24 mouse cellular contexts compared by ENCODE assay signal in genomic region chr5:137569031-137569430, GRCm38 (mm10). TPM values are rescaled to one million over a fixed set of nuclear protein-coding genes. Genes with fewer than 3 reads are reported as not detected.
DNase-seq lines count a peak whose midpoint lies in the region; ATAC-seq lines count a peak whose summit lies in the region.
"Had no signal": no experiment of that assay in that cellular context is flagged by ENCODE, and none has a peak within 500 bp of the region (broad histone marks: within the 10 kb centered on the region; RNA-seq: fewer than 3 reads in every experiment).

No protein-coding gene starts in this region.

- peak overlapping the region; percentile 91 for H3K4me3 ChIP-seq in erythroblast, embryonic 14.5 days (replicated peaks)
- H3K4me3 ChIP-seq in lung, embryonic 15.5 days: no peak overlapping the region
- peak overlapping the region; percentile 58 for H3K4me3 ChIP-seq in liver, embryonic 11.5 days (ENCODE audit: low read depth, low read length)
- no peak overlapping the region for H3K4me3 ChIP-seq in forebrain, embryonic 11.5 days (ENCODE audit: low read depth, low read length)
- H3K4me3 ChIP-seq: embryonic facial prominence, embryonic 13.5 days; forebrain, embryonic 12.5 days; hindbrain, embryonic 12.5 days; limb, embryonic 13.5 days; midbrain, embryonic 13.5 days had no signal

- H3K9ac ChIP-seq in lung, embryonic 15.5 days: no peak overlapping the region
- H3K9ac ChIP-seq in liver, embryonic 11.5 days (ENCODE audit: low read depth, low read length): 0 out of 2 replicates have a peak overlapping the region, but pooled peaks have one; percentile 67
- no peak overlapping the region for H3K9ac ChIP-seq in forebrain, embryonic 11.5 days (ENCODE audit: low read length)
- H3K9ac ChIP-seq: embryonic facial prominence, embryonic 13.5 days; forebrain, embryonic 12.5 days; hindbrain, embryonic 12.5 days; limb, embryonic 13.5 days; midbrain, embryonic 13.5 days had no signal

- 0 out of 2 replicates have a peak overlapping the region, but pooled peaks have one; percentile 4 for H3K4me2 ChIP-seq in lung, embryonic 15.5 days
- H3K4me2 ChIP-seq in liver, embryonic 11.5 days: peak overlapping the region; percentile 95
- H3K4me2 ChIP-seq in forebrain, embryonic 11.5 days (ENCODE audit: low read depth, low read length, severe bottlenecking): no peak overlapping the region
- H3K4me2 ChIP-seq: forebrain, embryonic 12.5 days; hindbrain, embryonic 12.5 days; midbrain, embryonic 13.5 days had no signal

- H3K27me3 ChIP-seq in erythroblast, embryonic 14.5 days (ENCODE audit: control insufficient read depth): no peaks in the 10 kb centered on the region
- peaks cover 3% of the 10 kb centered on the region for H3K27me3 ChIP-seq in lung, embryonic 15.5 days
- H3K27me3 ChIP-seq in liver, embryonic 11.5 days (replicated peaks; ENCODE audit: control insufficient read depth, insufficient read depth, low read length): no peaks in the 10 kb centered on the region
- H3K27me3 ChIP-seq in splenic B cell, adult 2 months (ENCODE audit: control insufficient read depth, insufficient read depth, low read length, poor library complexity, severe bottlenecking): no peaks in the 10 kb centered on the region
- H3K27me3 ChIP-seq in forebrain, embryonic 11.5 days (ENCODE audit: control insufficient read depth, insufficient read depth, low read length): no peaks in the 10 kb centered on the region

- DNase-seq in lung, postnatal 10 days: no peak
- no peak for DNase-seq in liver, embryonic 11.5 days (ENCODE audit: low spot score)
- DNase-seq in splenic B cell, adult 2 months (ENCODE audit: low read depth, low spot score): peak; percentile 50
- DNase-seq in forebrain, embryonic 11.5 days (ENCODE audit: low spot score): no peak
- no peak for DNase-seq in thymus, postnatal 14 days
- DNase-seq: cerebellum, adult 9-11 months had no signal

- 54% methylated on average over 12 of the region's 12 CpGs for WGBS in lung, embryonic 15.5 days
- 60% methylated on average over 12 of the region's 12 CpGs for WGBS in liver, embryonic 11.5 days
- WGBS in forebrain, embryonic 11.5 days: 77% methylated on average over 12 of the region's 12 CpGs

- no peak overlapping the region for H3K27ac ChIP-seq in lung, embryonic 15.5 days
- H3K27ac ChIP-seq in liver, embryonic 11.5 days (ENCODE audit: low read depth, low read length): peak overlapping the region; percentile 48; the same call in 1 of the 2 replicates
- no peak overlapping the region for H3K27ac ChIP-seq in forebrain, embryonic 11.5 days (ENCODE audit: low read depth, low read length)
- H3K27ac ChIP-seq: embryonic facial prominence, embryonic 13.5 days; forebrain, embryonic 12.5 days; hindbrain, embryonic 12.5 days; limb, embryonic 13.5 days; macrophage; midbrain, embryonic 13.5 days had no signal

- no peak for ATAC-seq in erythroblast, adult 5-6 weeks (replicated peaks; ENCODE audit: low FRiP score, poor library complexity, severe bottlenecking)
- no peak for ATAC-seq in lung, embryonic 15.5 days (ENCODE audit: borderline replicate concordance, extremely low read depth, low FRiP score, low TSS enrichment)
- ATAC-seq in liver, embryonic 11.5 days (replicated peaks; ENCODE audit: low FRiP score): no peak
- ATAC-seq in forebrain, embryonic 11.5 days (replicated peaks; ENCODE audit: low FRiP score): no peak
- ATAC-seq: midbrain, embryonic 13.5 days had no signal

- peaks cover 63% of the 10 kb centered on the region for H3K4me1 ChIP-seq in erythroblast, embryonic 14.5 days (ENCODE audit: control insufficient read depth)
- 0 out of 2 replicates have a peak, but pooled peaks cover 9% of the 10 kb centered on the region for H3K4me1 ChIP-seq in lung, embryonic 15.5 days
- H3K4me1 ChIP-seq in liver, embryonic 11.5 days (replicated peaks; ENCODE audit: control insufficient read depth, insufficient read depth, low read length): peaks cover 25% of the 10 kb centered on the region
- H3K4me1 ChIP-seq in forebrain, embryonic 11.5 days (replicated peaks; ENCODE audit: control insufficient read depth, insufficient read depth, low read length): no peaks in the 10 kb centered on the region
- H3K4me1 ChIP-seq: forebrain, embryonic 12.5 days; limb, embryonic 13.5 days; midbrain, embryonic 13.5 days had no signal

- H3K36me3 ChIP-seq in erythroblast, embryonic 14.5 days (ENCODE audit: control insufficient read depth): peaks cover 27% of the 10 kb centered on the region
- H3K36me3 ChIP-seq in lung, embryonic 15.5 days: no peaks in the 10 kb centered on the region
- no peaks in the 10 kb centered on the region for H3K36me3 ChIP-seq in liver, embryonic 11.5 days (ENCODE audit: control insufficient read depth, insufficient read depth, low read length)
- H3K36me3 ChIP-seq in splenic B cell, adult 2 months (ENCODE audit: control insufficient read depth, insufficient read depth, low read length, poor library complexity, severe bottlenecking): no peaks in the 10 kb centered on the region
- no peaks in the 10 kb centered on the region for H3K36me3 ChIP-seq in forebrain, embryonic 11.5 days (ENCODE audit: control insufficient read depth, insufficient read depth, low read length)
- H3K36me3 ChIP-seq: embryonic facial prominence, embryonic 13.5 days; forebrain, embryonic 12.5 days; hindbrain, embryonic 12.5 days; limb, embryonic 13.5 days had no signal

- no peaks in the 10 kb centered on the region; the same call in 1 of the 2 replicates for H3K9me3 ChIP-seq in erythroblast, embryonic 14.5 days (ENCODE audit: control insufficient read depth, low read length)
- H3K9me3 ChIP-seq in lung, embryonic 15.5 days: no peaks in the 10 kb centered on the region
- no peaks in the 10 kb centered on the region for H3K9me3 ChIP-seq in liver, embryonic 11.5 days (ENCODE audit: control insufficient read depth, low read length)
- H3K9me3 ChIP-seq in forebrain, embryonic 11.5 days (ENCODE audit: control insufficient read depth, low read length): no peaks in the 10 kb centered on the region
- H3K9me3 ChIP-seq: embryonic facial prominence, embryonic 13.5 days; forebrain, embryonic 12.5 days; hindbrain, embryonic 12.5 days; limb, embryonic 13.5 days; midbrain, embryonic 13.5 days had no signal

RNA-seq across cellular contexts. Expression of gene Tfr2, which starts 0.6 kb away (rescaled TPM):
- polyA plus RNA-seq in erythroblast, embryonic 14.5 days (2012): 9.2 and 10.1 TPM in 2 replicates
- 11.9 and 16.5 TPM in 2 replicates for total RNA-seq in erythroblast, adult 5-6 weeks (2015; ENCODE audit: low replicate concordance)
- total RNA-seq in erythroblast, adult 5-6 weeks (2017; ENCODE audit: low replicate concordance): 11.8 and 13.7 TPM in 2 replicates
- 0.31 and 0.40 TPM in 2 replicates for polyA plus RNA-seq in lung, embryonic 15.5 days (2015; fragmentation: Nextera tagmentation; extraction: Ambion mirVana)
- 60.5 and 65.4 TPM in 2 replicates for polyA plus RNA-seq in liver, embryonic 11.5 days (2014; fragmentation: Nextera tagmentation; extraction: Ambion mirVana)
- polyA plus RNA-seq in forebrain, embryonic 11.5 days (2014; fragmentation: Nextera tagmentation; extraction: Ambion mirVana): 1.2 and 2.1 TPM in 2 replicates
- total RNA-seq: gastrocnemius, postnatal 36 days had no signal

RNA-seq across cellular contexts. Expression of gene Actl6b, which starts 15.7 kb away (rescaled TPM):
- polyA plus RNA-seq in erythroblast, embryonic 14.5 days (2012): not detected in 2 replicates
- not detected in 2 replicates for total RNA-seq in erythroblast, adult 5-6 weeks (2015; ENCODE audit: low replicate concordance)
- not detected in 2 replicates for total RNA-seq in erythroblast, adult 5-6 weeks (2017; ENCODE audit: low replicate concordance)
- polyA plus RNA-seq in lung, embryonic 15.5 days (2015; fragmentation: Nextera tagmentation; extraction: Ambion mirVana): 0.24 and 0.71 TPM in 2 replicates
- 0.70 and 0.79 TPM in 2 replicates for polyA plus RNA-seq in liver, embryonic 11.5 days (2014; fragmentation: Nextera tagmentation; extraction: Ambion mirVana)
- 20.5 and 22.8 TPM in 2 replicates for polyA plus RNA-seq in forebrain, embryonic 11.5 days (2014; fragmentation: Nextera tagmentation; extraction: Ambion mirVana)
- total RNA-seq: gastrocnemius, postnatal 36 days had no signal
- polyA plus RNA-seq: inflammation-experienced regulatory T-cells, adult 6 months; macrophage; thymus, adult 2 months had no signal

RNA-seq across cellular contexts. Expression of gene Mospd3, which starts 31.8 kb away (rescaled TPM):
- 105 and 109 TPM in 2 replicates for polyA plus RNA-seq in erythroblast, embryonic 14.5 days (2012)
- 18.6 and 37.2 TPM in 2 replicates for total RNA-seq in erythroblast, adult 5-6 weeks (2015; ENCODE audit: low replicate concordance)
- 0.43 TPM in 1 of 2 replicates, not detected in the other for total RNA-seq in erythroblast, adult 5-6 weeks (2017; ENCODE audit: low replicate concordance)
- 31.6 and 32.8 TPM in 2 replicates for polyA plus RNA-seq in lung, embryonic 15.5 days (2015; fragmentation: Nextera tagmentation; extraction: Ambion mirVana)
- polyA plus RNA-seq in liver, embryonic 11.5 days (2014; fragmentation: Nextera tagmentation; extraction: Ambion mirVana): 58.5 and 59.7 TPM in 2 replicates
- polyA plus RNA-seq in forebrain, embryonic 11.5 days (2014; fragmentation: Nextera tagmentation; extraction: Ambion mirVana): 20.3 and 22.8 TPM in 2 replicates

RNA-seq across cellular contexts. Expression of gene Gnb2, which starts 35.7 kb away (rescaled TPM):
- polyA plus RNA-seq in erythroblast, embryonic 14.5 days (2012): 59.2 and 65.3 TPM in 2 replicates
- total RNA-seq in erythroblast, adult 5-6 weeks (2015; ENCODE audit: low replicate concordance): 77.0 and 113 TPM in 2 replicates
- total RNA-seq in erythroblast, adult 5-6 weeks (2017; ENCODE audit: low replicate concordance): 94.2 and 96.3 TPM in 2 replicates
- 414 and 437 TPM in 2 replicates for polyA plus RNA-seq in lung, embryonic 15.5 days (2015; fragmentation: Nextera tagmentation; extraction: Ambion mirVana)
- polyA plus RNA-seq in liver, embryonic 11.5 days (2014; fragmentation: Nextera tagmentation; extraction: Ambion mirVana): 306 and 319 TPM in 2 replicates
- 410 and 508 TPM in 2 replicates for polyA plus RNA-seq in forebrain, embryonic 11.5 days (2014; fragmentation: Nextera tagmentation; extraction: Ambion mirVana)

RNA-seq across cellular contexts. Expression of gene Epo, which starts 36.0 kb away (rescaled TPM):
- polyA plus RNA-seq in erythroblast, embryonic 14.5 days (2012): not detected in 2 replicates
- total RNA-seq in erythroblast, adult 5-6 weeks (2015; ENCODE audit: low replicate concordance): not detected in 2 replicates
- total RNA-seq in erythroblast, adult 5-6 weeks (2017; ENCODE audit: low replicate concordance): not detected in 2 replicates
- 0.55 and 0.66 TPM in 2 replicates for polyA plus RNA-seq in lung, embryonic 15.5 days (2015; fragmentation: Nextera tagmentation; extraction: Ambion mirVana)
- 4.6 and 7.8 TPM in 2 replicates for polyA plus RNA-seq in liver, embryonic 11.5 days (2014; fragmentation: Nextera tagmentation; extraction: Ambion mirVana)
- 0.40 and 0.84 TPM in 2 replicates for polyA plus RNA-seq in forebrain, embryonic 11.5 days (2014; fragmentation: Nextera tagmentation; extraction: Ambion mirVana)
- total RNA-seq: adrenal gland, adult 18-20 months; gastrocnemius, postnatal 36 days; layer of hippocampus, postnatal 14 days; left cerebral cortex, postnatal 10 days had no signal
- polyA plus RNA-seq: embryonic facial prominence, embryonic 13.5 days; frontal cortex, adult 2 months; heart, embryonic 14.5 days; hindbrain, embryonic 12.5 days; inflammation-experienced regulatory T-cells, adult 6 months; macrophage; midbrain, embryonic 13.5 days; small intestine, adult 2 months; thymus, adult 2 months had no signal

Comparison
In these comparisons a context has a peak if more than half of its experiments do, and no peak if none do; other contexts are left out.
1. H3K4me3 ChIP-seq: peak in erythroblast, embryonic 14.5 days (single experiment) and liver, embryonic 11.5 days (single experiment); none in lung, embryonic 15.5 days (single experiment) and forebrain, embryonic 11.5 days (single experiment).
2. RNA of gene Actl6b, which starts 15.7 kb away (polyA plus RNA-seq): 20.5 to 22.8 TPM in forebrain, embryonic 11.5 days; 0.24 to 0.71 TPM in lung, embryonic 15.5 days, 0.70 to 0.79 TPM in liver, embryonic 11.5 days and not detected in erythroblast, embryonic 14.5 days; every median in the first group is over 10 times any median in the second.